Mouse (Mus musculus) B cell, adult 2 months (primary cell): ENCODE results near the gene Tpst2.

Source experiments
- DNase-seq, 2 experiments: peaks; one replicate each; pipeline ENCODE4 v3.0.0; 2022

Gene Tpst2

GRCm38 (mm10) chr5:112256457-112256856 is 20.0 kb upstream of the Tpst2 start:
- no peak for DNase-seq

GRCm38 (mm10) chr5:112257896-112258295 is 18.6 kb upstream of the Tpst2 start:
- no peak for DNase-seq

- no peak for DNase-seq
Measured at GRCm38 (mm10) chr5:112259862-112260650, 16.4 kb upstream of the Tpst2 start.

- no peak for DNase-seq
Measured at GRCm38 (mm10) chr5:112260818-112261217, 15.7 kb upstream of the Tpst2 start.

- no peak for DNase-seq
Measured at GRCm38 (mm10) chr5:112264099-112264498, 12.4 kb upstream of the Tpst2 start.

- DNase-seq = peak in 1 of 2 experiments; percentile 42
Measured at GRCm38 (mm10) chr5:112265110-112265509, 11.4 kb upstream of the Tpst2 start.

GRCm38 (mm10) chr5:112265515-112265914 is 11.0 kb upstream of the Tpst2 start:
- peak; percentile 61 to 63 for DNase-seq

GRCm38 (mm10) chr5:112266011-112266777 is 10.3 kb upstream of the Tpst2 start:
- peak; percentile 64 to 67 for DNase-seq

GRCm38 (mm10) chr5:112270764-112271541 is 5.5 kb upstream of the Tpst2 start:
- DNase-seq = peak; percentile 59 to 62

- peak; percentile 36 to 49 for DNase-seq
Measured at GRCm38 (mm10) chr5:112272934-112273333, 3.6 kb upstream of the Tpst2 start.

- DNase-seq = peak; percentile 74 to 78
Measured at GRCm38 (mm10) chr5:112273746-112274463, 2.6 kb upstream of the Tpst2 start.

- DNase-seq = no peak
Measured at GRCm38 (mm10) chr5:112275021-112275804, 1.3 kb upstream of the Tpst2 start.

- peak; percentile 49 to 59 for DNase-seq
Measured at GRCm38 (mm10) chr5:112276907-112277348, 437 bp downstream of the Tpst2 start.

GRCm38 (mm10) chr5:112277906-112278470 is 1.5 kb downstream of the Tpst2 start:
- DNase-seq = no peak

- no peak for DNase-seq
Measured at GRCm38 (mm10) chr5:112279181-112280021, 2.9 kb downstream of the Tpst2 start.

- no peak for DNase-seq
Measured at GRCm38 (mm10) chr5:112280151-112280550, 3.7 kb downstream of the Tpst2 start.

GRCm38 (mm10) chr5:112280863-112281660 is 4.6 kb downstream of the Tpst2 start:
- DNase-seq = no peak

GRCm38 (mm10) chr5:112281676-112282075 is 5.2 kb downstream of the Tpst2 start:
- DNase-seq = no peak

GRCm38 (mm10) chr5:112282123-112282779 is 5.8 kb downstream of the Tpst2 start:
- DNase-seq = no peak
